Mouse (Mus musculus): ENCODE data around the gene Atg14.

DNA sequence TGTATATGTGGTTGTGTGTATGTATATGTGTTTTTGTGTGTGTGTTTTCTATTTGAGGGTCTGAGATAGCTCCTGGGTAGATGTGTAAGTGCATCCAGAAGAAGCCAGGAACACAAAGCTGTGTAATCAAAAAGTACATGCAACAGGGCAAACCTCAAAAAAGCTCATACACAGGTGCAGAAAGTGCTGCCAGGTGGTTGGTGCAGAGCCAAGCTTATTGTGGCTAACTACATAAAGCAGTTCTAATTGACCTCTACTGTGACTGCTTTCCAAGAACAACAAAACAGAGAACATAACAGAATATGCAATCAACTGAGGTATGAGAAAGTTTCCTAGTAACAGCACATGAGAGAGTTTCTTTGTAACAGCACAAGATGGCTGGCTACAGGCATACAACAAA, 13.9 kb upstream of the Atg14 start:
- TF ChIP-seq CTCF (IDR thresholded peaks at IDR 0.05; ENCODE audit: borderline replicate concordance, insufficient read depth, low read depth, low read length) = no peak
- TF ChIP-seq POLR2A (IDR thresholded peaks at IDR 0.05; ENCODE audit: borderline replicate concordance, insufficient read depth, low read length) = no peak

All from cerebellum, adult 2 months (tissue).